8 mouse cellular contexts compared by ENCODE assay signal in the genomic region with DNA sequence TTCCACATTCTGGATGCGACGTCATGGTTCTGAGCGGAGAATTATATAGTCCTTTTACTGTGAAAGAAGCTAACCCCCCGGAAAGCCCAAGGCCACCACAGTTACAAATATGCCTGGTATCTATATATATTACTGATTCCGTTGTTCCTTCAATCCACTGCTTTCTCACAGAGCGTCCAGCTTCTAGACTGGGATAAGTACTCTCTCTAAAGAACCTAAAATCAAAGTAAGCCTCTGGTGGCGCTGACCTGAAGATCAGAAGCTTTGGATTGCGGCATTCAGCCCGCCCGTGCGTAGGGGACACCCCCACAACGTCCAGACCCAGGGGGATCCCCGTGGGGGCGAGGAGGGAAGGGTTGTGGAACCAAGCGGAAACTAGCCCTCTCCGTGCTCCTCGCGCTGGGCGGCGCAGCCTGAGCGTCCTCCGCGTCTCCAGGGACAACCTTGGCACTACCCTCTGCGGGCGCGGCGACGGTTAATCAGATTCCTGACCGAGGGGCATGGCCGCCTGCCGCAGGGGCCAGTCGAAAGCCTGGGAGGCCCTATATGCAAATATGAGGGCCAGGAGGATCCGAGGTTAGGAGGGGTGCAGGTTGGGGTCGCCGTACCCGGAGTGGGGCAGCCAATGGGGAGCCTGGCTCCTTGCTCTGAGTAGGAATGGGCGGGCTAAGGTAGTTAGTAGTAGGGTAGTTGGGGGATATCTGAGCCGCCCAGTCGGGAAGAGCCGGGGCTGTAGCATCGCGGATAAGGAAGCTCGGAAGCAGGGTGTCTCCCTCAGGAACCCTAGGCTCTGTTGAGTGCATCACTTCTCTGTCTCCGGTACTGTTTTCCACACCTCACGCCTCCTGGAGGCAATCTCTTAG. TPM values are rescaled to one million over a fixed set of nuclear protein-coding genes. Genes with fewer than 3 reads are reported as not detected.
A peak's percentile ranks its signal among the peaks of the same experiment; 100 is the strongest.
DNase-seq lines count a peak whose midpoint lies in the region; ATAC-seq and TF ChIP-seq lines count a peak whose summit lies in the region.

No protein-coding gene starts in this region.

- H3K4me2 ChIP-seq in forebrain, embryonic 13.5 days = peak overlapping the region; percentile 70
- peak overlapping the region; percentile 74 for H3K4me2 ChIP-seq in intestine, postnatal 0 days (replicated peaks; ENCODE audit: low read depth)
- H3K4me2 ChIP-seq in lung, embryonic 15.5 days = peak overlapping the region; percentile 73

- H3K27ac ChIP-seq in forebrain, embryonic 13.5 days = no peak overlapping the region
- H3K27ac ChIP-seq in intestine, postnatal 0 days (ENCODE audit: low read depth, low read length) = no peak overlapping the region
- no peak overlapping the region for H3K27ac ChIP-seq in lung, embryonic 15.5 days

- H3K9ac ChIP-seq in forebrain, embryonic 13.5 days = peak overlapping the region; percentile 53
- H3K9ac ChIP-seq in intestine, postnatal 0 days (ENCODE audit: low read depth, low read length) = peak overlapping the region; percentile 17; the same call in 1 of the 2 replicates
- H3K9ac ChIP-seq in lung, embryonic 15.5 days = no peak overlapping the region; the same call in 1 of the 2 replicates

- DNase-seq in adrenal gland, adult (ENCODE audit: inconsistent age in 2 of 2, low spot score in 1 of 2) = peak; percentile 55 to 75
- no peak for DNase-seq in adrenal gland, adult 8-10 months
- peak; percentile 60 for DNase-seq in Muller cell, postnatal 12 days (ENCODE audit: inconsistent ontology term)
- DNase-seq in right cerebral cortex, postnatal 10 days (ENCODE audit: low spot score in 2 of 2) = peak; percentile 32 to 40
- DNase-seq in MN1 (ENCODE audit: low spot score) = no peak

- H3K4me1 ChIP-seq in forebrain, embryonic 13.5 days = peaks cover 9% of the 10 kb centered on the region
- H3K4me1 ChIP-seq in intestine, postnatal 0 days (replicated peaks; ENCODE audit: control insufficient read depth, insufficient read depth, low read length) = no peaks in the 10 kb centered on the region; the same call in 1 of the 2 replicates
- peaks cover 6% of the 10 kb centered on the region for H3K4me1 ChIP-seq in lung, embryonic 15.5 days

- TF ChIP-seq CTCF in intestine, postnatal 0 days (IDR thresholded peaks at IDR 0.05; ENCODE audit: low read depth) = no peak

- peak overlapping the region; percentile 40 for H3K4me3 ChIP-seq in forebrain, embryonic 13.5 days
- H3K4me3 ChIP-seq in intestine, postnatal 0 days (ENCODE audit: low read depth, low read length) = peak overlapping the region; percentile 37
- H3K4me3 ChIP-seq in lung, embryonic 15.5 days = peak overlapping the region; percentile 37

- no peaks in the 10 kb centered on the region for H3K36me3 ChIP-seq in forebrain, embryonic 13.5 days (ENCODE audit: poor library complexity, severe bottlenecking)
- no peaks in the 10 kb centered on the region for H3K36me3 ChIP-seq in intestine, postnatal 0 days (ENCODE audit: control insufficient read depth, insufficient read depth)
- H3K36me3 ChIP-seq in lung, embryonic 15.5 days = no peaks in the 10 kb centered on the region

- no peak for ATAC-seq in forebrain, embryonic 13.5 days
- no peak for ATAC-seq in intestine, postnatal 0 days
- 0 out of 2 replicates have a peak, but pooled peaks have one; percentile 31 for ATAC-seq in lung, embryonic 15.5 days (ENCODE audit: borderline replicate concordance, extremely low read depth, low FRiP score, low TSS enrichment)

- no peaks in the 10 kb centered on the region for H3K9me3 ChIP-seq in forebrain, embryonic 13.5 days (replicated peaks)
- no peaks in the 10 kb centered on the region for H3K9me3 ChIP-seq in intestine, postnatal 0 days (ENCODE audit: control insufficient read depth)
- no peaks in the 10 kb centered on the region for H3K9me3 ChIP-seq in lung, embryonic 15.5 days

- 3% methylated on average over 45 of the region's 45 CpGs for WGBS in forebrain, embryonic 13.5 days
- 2% methylated on average over 45 of the region's 45 CpGs for WGBS in intestine, postnatal 0 days
- 2% methylated on average over 45 of the region's 45 CpGs for WGBS in lung, embryonic 15.5 days

- peaks cover 57% of the 10 kb centered on the region for H3K27me3 ChIP-seq in forebrain, embryonic 13.5 days
- peaks cover 31% of the 10 kb centered on the region; the same call in 1 of the 2 replicates for H3K27me3 ChIP-seq in intestine, postnatal 0 days (replicated peaks; ENCODE audit: control insufficient read depth, insufficient read depth, low read length)
- peaks cover 49% of the 10 kb centered on the region for H3K27me3 ChIP-seq in lung, embryonic 15.5 days

RNA-seq across cellular contexts. Expression of a gene that starts 9.3 kb away (rescaled TPM):
- not detected for total RNA-seq in adrenal gland, adult 8-10 months (2022)
- polyA plus RNA-seq in forebrain, embryonic 13.5 days (2015; fragmentation: Nextera tagmentation; extraction: Ambion mirVana) = 0.19 and 0.22 TPM in 2 replicates
- polyA plus RNA-seq in intestine, postnatal 0 days (2015; fragmentation: Nextera tagmentation; extraction: Ambion mirVana) = 0.10 TPM in 1 of 2 replicates, not detected in the other
- 0.68 and 0.93 TPM in 2 replicates for polyA plus RNA-seq in lung, embryonic 15.5 days (2015; fragmentation: Nextera tagmentation; extraction: Ambion mirVana)

RNA-seq across cellular contexts. Expression of a gene that starts 12.5 kb away (rescaled TPM):
- total RNA-seq in adrenal gland, adult 8-10 months (2022) = not detected
- not detected in 2 replicates for polyA plus RNA-seq in forebrain, embryonic 13.5 days (2015; fragmentation: Nextera tagmentation; extraction: Ambion mirVana)
- polyA plus RNA-seq in intestine, postnatal 0 days (2015; fragmentation: Nextera tagmentation; extraction: Ambion mirVana) = not detected in 2 replicates
- 0.13 and 0.24 TPM in 2 replicates for polyA plus RNA-seq in lung, embryonic 15.5 days (2015; fragmentation: Nextera tagmentation; extraction: Ambion mirVana)

RNA-seq across cellular contexts. Expression of a gene that starts 48.8 kb away (rescaled TPM):
- 100 to 1,000 TPM; 227 to 500 (median 292) TPM for total RNA-seq in adrenal gland, adult 8-10 months (2022)
- polyA plus RNA-seq in forebrain, embryonic 13.5 days (2015; fragmentation: Nextera tagmentation; extraction: Ambion mirVana) = 421 and 435 TPM in 2 replicates
- 1,112 and 1,236 TPM in 2 replicates for polyA plus RNA-seq in intestine, postnatal 0 days (2015; fragmentation: Nextera tagmentation; extraction: Ambion mirVana)
- 522 and 555 TPM in 2 replicates for polyA plus RNA-seq in lung, embryonic 15.5 days (2015; fragmentation: Nextera tagmentation; extraction: Ambion mirVana)

RNA-seq across cellular contexts. Expression of a gene that starts 59.1 kb away (rescaled TPM):
- 10 to 100 TPM; 53.9 to 60.0 (median 57.0) TPM for total RNA-seq in adrenal gland, adult 8-10 months (2022)
- polyA plus RNA-seq in forebrain, embryonic 13.5 days (2015; fragmentation: Nextera tagmentation; extraction: Ambion mirVana) = 25.8 and 27.7 TPM in 2 replicates
- 24.8 and 25.0 TPM in 2 replicates for polyA plus RNA-seq in intestine, postnatal 0 days (2015; fragmentation: Nextera tagmentation; extraction: Ambion mirVana)
- polyA plus RNA-seq in lung, embryonic 15.5 days (2015; fragmentation: Nextera tagmentation; extraction: Ambion mirVana) = 42.2 and 45.0 TPM in 2 replicates

Comparison
In these comparisons a context has a peak if more than half of its experiments do, and no peak if none do; other contexts are left out.
1. DNase-seq: peak in adrenal gland, adult (2 of 2), Muller cell, postnatal 12 days (single experiment) and right cerebral cortex, postnatal 10 days (2 of 2); none in adrenal gland, adult 8-10 months (single experiment) and MN1 (single experiment).
2. Peak in every context shown above with its lines, with median percentiles within 50 percentile points of each other: H3K4me2 ChIP-seq and H3K4me3 ChIP-seq.